Mouse (Mus musculus): ENCODE measurements at regions not wholly inside any gene's neighbourhood (a gene's known extent, or its start where the extent isn't known, plus 50 kb on each side); places are given as distances from the start of the nearest gene placed in this dataset.
"Not testable (repeated sequence)": the region's sequence is repeated elsewhere in the genome, so short reads cannot be mapped to it uniquely, and the experiment has no call there.

GRCm38 (mm10) chr12:21526906-21527305 is 109.5 kb upstream of the Ywhaq start:
- H3K27ac ChIP-seq (ENCODE audit: insufficient read depth, low read depth); in situ Hi-C loops (cut with MboI; ENCODE audit: low pct_ligation_motif_present, low pct_unique_long_range_greater_than_20kb, low sequenced_read_pairs); H3K9ac ChIP-seq (ENCODE audit: insufficient read depth, low read depth); H3K4me2 ChIP-seq (ENCODE audit: insufficient read depth, low read depth, poor library complexity, severe bottlenecking); dilution Hi-C loops (cut with MboI; ENCODE audit: extremely low pct_ligation_motif_present, extremely low pct_unique_long_range_greater_than_20kb, low sequenced_read_pairs); H3K27me3 ChIP-seq (replicated peaks); H3K36me3 ChIP-seq (replicated peaks in 1 of 2; ENCODE audit: control insufficient read depth in 1 of 2, insufficient read depth in 1 of 2, low read length in 1 of 2); H3K4me3 ChIP-seq (replicated peaks in 1 of 3; ENCODE audit: low read depth in 2 of 3, low read length in 2 of 3, poor library complexity in 1 of 3); H3K9me3 ChIP-seq (replicated peaks; ENCODE audit: low read length); H3K79me2 ChIP-seq (replicated peaks; ENCODE audit: control insufficient read depth, extremely low read depth, insufficient read depth, poor library complexity, severe bottlenecking); DNase-seq (ENCODE audit: extremely low read depth): not testable (repeated sequence)
- peaks cover 0 to 16% of the 10 kb centered on the region in 2 experiments; a peak in 3 of 4 replicates for H3K4me1 ChIP-seq (ENCODE audit: control insufficient read depth in 1 of 2, insufficient read depth in 2 of 2)

GRCm38 (mm10) chr12:21525567-21525966 is 108.1 kb upstream of the Ywhaq start:
- dilution Hi-C loops (cut with MboI; ENCODE audit: extremely low pct_ligation_motif_present, extremely low pct_unique_long_range_greater_than_20kb, low sequenced_read_pairs); H3K9ac ChIP-seq (ENCODE audit: insufficient read depth, low read depth); in situ Hi-C loops (cut with MboI; ENCODE audit: low pct_ligation_motif_present, low pct_unique_long_range_greater_than_20kb, low sequenced_read_pairs); H3K9me3 ChIP-seq (replicated peaks; ENCODE audit: low read length); H3K27ac ChIP-seq (ENCODE audit: insufficient read depth, low read depth); H3K4me3 ChIP-seq (replicated peaks in 1 of 3; ENCODE audit: low read depth in 2 of 3, low read length in 2 of 3, poor library complexity in 1 of 3); H3K36me3 ChIP-seq (replicated peaks in 1 of 2; ENCODE audit: control insufficient read depth in 1 of 2, insufficient read depth in 1 of 2, low read length in 1 of 2); H3K79me2 ChIP-seq (replicated peaks; ENCODE audit: control insufficient read depth, extremely low read depth, insufficient read depth, poor library complexity, severe bottlenecking); DNase-seq (ENCODE audit: extremely low read depth); H3K4me2 ChIP-seq (ENCODE audit: insufficient read depth, low read depth, poor library complexity, severe bottlenecking); H3K27me3 ChIP-seq (replicated peaks): not testable (repeated sequence)
- TF ChIP-seq SMC3 (IDR thresholded peaks at IDR 0.05; ENCODE audit: low read depth, low read length) (peak; percentile 54), RAD21 (IDR thresholded peaks at IDR 0.05; ENCODE audit: low read depth, low read length) (peak; percentile 51), CTCF (conservative IDR thresholded peaks at IDR 0.05 in 1 of 2, IDR thresholded peaks at IDR 0.05 in 1 of 2; ENCODE audit: low read depth in 2 of 2, low read length in 2 of 2) (peak; percentile 47 to 63)
- peaks cover 2 to 27% of the 10 kb centered on the region in 2 experiments; a peak in 3 of 4 replicates for H3K4me1 ChIP-seq (ENCODE audit: control insufficient read depth in 1 of 2, insufficient read depth in 2 of 2)

- H3K27ac ChIP-seq (ENCODE audit: insufficient read depth, low read depth), result no peak overlapping the region
- H3K79me2 ChIP-seq (replicated peaks; ENCODE audit: control insufficient read depth, extremely low read depth, insufficient read depth, poor library complexity, severe bottlenecking), result no peaks in the 10 kb centered on the region
- peaks cover 7 to 43% of the 10 kb centered on the region in 2 experiments; a peak in 3 of 4 replicates for H3K4me1 ChIP-seq (ENCODE audit: control insufficient read depth in 1 of 2, insufficient read depth in 2 of 2)
- no peaks in the 10 kb centered on the region for H3K27me3 ChIP-seq (replicated peaks)
- no peak overlapping the region for H3K4me3 ChIP-seq (replicated peaks in 1 of 3; ENCODE audit: low read depth in 2 of 3, low read length in 2 of 3, poor library complexity in 1 of 3)
- H3K9me3 ChIP-seq (replicated peaks; ENCODE audit: low read length), result peaks cover 2% of the 10 kb centered on the region
- TF ChIP-seq CHD2 (IDR thresholded peaks at IDR 0.05; ENCODE audit: low read length), result no peak
- H3K4me2 ChIP-seq (ENCODE audit: insufficient read depth, low read depth, poor library complexity, severe bottlenecking), result no peak overlapping the region
- no peaks in the 10 kb centered on the region for H3K36me3 ChIP-seq (replicated peaks in 1 of 2; ENCODE audit: control insufficient read depth in 1 of 2, insufficient read depth in 1 of 2, low read length in 1 of 2)
- in situ Hi-C loops (cut with MboI; ENCODE audit: low pct_ligation_motif_present, low pct_unique_long_range_greater_than_20kb, low sequenced_read_pairs), result loop anchor here (25.0 kb wide), 1 partner anchor 90 kb away; no protein-coding TSS in a partner anchor
- dilution Hi-C loops (cut with MboI; ENCODE audit: extremely low pct_ligation_motif_present, extremely low pct_unique_long_range_greater_than_20kb, low sequenced_read_pairs), result no loop called here
- no peak for DNase-seq (ENCODE audit: extremely low read depth)
- H3K9ac ChIP-seq (ENCODE audit: insufficient read depth, low read depth), result no peak overlapping the region
These were observed 105.2 kb upstream of the Ywhaq start for GRCm38 (mm10) chr12:21522621-21523020.

- Histone ChIP-seq H3K9ac (ENCODE audit: insufficient read depth, low read depth) (no peak overlapping the region), H3K4me3 (replicated peaks in 1 of 3; ENCODE audit: low read depth in 2 of 3, low read length in 2 of 3, poor library complexity in 1 of 3) (no peak overlapping the region), H3K9me3 (replicated peaks; ENCODE audit: low read length) (peaks cover 10% of the 10 kb centered on the region), H3K27ac (ENCODE audit: insufficient read depth, low read depth) (no peak overlapping the region), H3K27me3 (replicated peaks) (no peaks in the 10 kb centered on the region), H3K4me1 (ENCODE audit: control insufficient read depth in 1 of 2, insufficient read depth in 2 of 2) (peaks cover 7 to 55% of the 10 kb centered on the region in 2 experiments; a peak in 3 of 4 replicates), H3K4me2 (ENCODE audit: insufficient read depth, low read depth, poor library complexity, severe bottlenecking) (no peak overlapping the region), H3K79me2 (replicated peaks; ENCODE audit: control insufficient read depth, extremely low read depth, insufficient read depth, poor library complexity, severe bottlenecking) (no peaks in the 10 kb centered on the region), H3K36me3 (replicated peaks in 1 of 2; ENCODE audit: control insufficient read depth in 1 of 2, insufficient read depth in 1 of 2, low read length in 1 of 2) (no peaks in the 10 kb centered on the region)
- no peak for TF ChIP-seq UBTF (IDR thresholded peaks at IDR 0.05; ENCODE audit: low read depth, low read length)
- TF ChIP-seq POLR2A (IDR thresholded peaks at IDR 0.05; ENCODE audit: low read depth, low read length), result no peak
- no peak for TF ChIP-seq PAX5 (IDR thresholded peaks at IDR 0.05; ENCODE audit: low read length)
- TF ChIP-seq MAFK (IDR thresholded peaks at IDR 0.05; ENCODE audit: insufficient replicate concordance, low read length), result no peak
- TF ChIP-seq USF1 (IDR thresholded peaks at IDR 0.05; ENCODE audit: low read depth, low read length), result no peak
- no peak for TF ChIP-seq TBP (conservative IDR thresholded peaks at IDR 0.05; ENCODE audit: low read depth, low read length)
- TF ChIP-seq EP300 (IDR thresholded peaks at IDR 0.05; ENCODE audit: low read length), result no peak
- no peak for TF ChIP-seq SMC3 (IDR thresholded peaks at IDR 0.05; ENCODE audit: low read depth, low read length)
- no peak for TF ChIP-seq BHLHE40 (IDR thresholded peaks at IDR 0.05; ENCODE audit: low read depth, low read length)
- no peak for TF ChIP-seq MXI1 (IDR thresholded peaks at IDR 0.05; ENCODE audit: low read depth, low read length)
- TF ChIP-seq USF2 (conservative IDR thresholded peaks at IDR 0.05; ENCODE audit: low read depth, low read length), result no peak
- no peak for TF ChIP-seq POLR2AphosphoS2 (IDR thresholded peaks at IDR 0.05; ENCODE audit: low read depth, low read length)
- no peak for TF ChIP-seq JUND (conservative IDR thresholded peaks at IDR 0.05; ENCODE audit: low read depth, low read length)
- TF ChIP-seq CHD1 (IDR thresholded peaks at IDR 0.05; ENCODE audit: low read depth, low read length), result no peak
- in situ Hi-C loops (cut with MboI; ENCODE audit: low pct_ligation_motif_present, low pct_unique_long_range_greater_than_20kb, low sequenced_read_pairs) (loop anchor here (25.0 kb wide), 1 partner anchor 93 kb away; no protein-coding TSS in a partner anchor), dilution Hi-C loops (cut with MboI; ENCODE audit: extremely low pct_ligation_motif_present, extremely low pct_unique_long_range_greater_than_20kb, low sequenced_read_pairs) (no loop called here)
- no peak for DNase-seq (ENCODE audit: extremely low read depth)
These were observed 101.6 kb upstream of the Ywhaq start for GRCm38 (mm10) chr12:21519058-21519457.

All from CH12.LX (cell line).